Mouse (Mus musculus): ENCODE measurements around the gene Smim12. TPM values are rescaled to one million over a fixed set of nuclear protein-coding genes. Genes with fewer than 3 reads are reported as not detected.

Gene Smim12
- polyA plus RNA-seq (2016; fragmentation: Nextera tagmentation; extraction: Ambion mirVana), result 82.6 and 84.9 TPM in 2 replicates

DNA sequence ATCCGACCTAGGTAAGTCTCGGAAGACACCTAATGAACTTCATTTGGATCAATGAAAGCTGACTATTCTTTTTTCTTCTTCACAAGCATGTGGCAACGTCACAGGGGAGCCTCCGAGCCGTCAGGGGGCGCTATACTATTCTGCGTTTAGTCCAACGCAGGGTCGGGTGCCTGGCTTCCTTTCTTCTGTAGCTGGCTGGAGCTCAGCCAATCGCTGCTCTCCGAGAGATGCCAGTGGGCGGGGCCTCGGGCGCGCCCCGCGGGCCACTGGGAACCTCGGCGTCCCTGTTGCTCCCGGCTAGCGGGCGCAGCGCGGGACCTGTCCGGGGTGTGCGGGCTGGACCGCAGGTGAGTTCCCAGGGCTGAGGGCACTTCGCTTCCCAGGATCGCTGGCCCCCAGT, at the start of gene Smim12:
Gene Smim12 (plus strand): TSS at position 233 of the 400 bp plus-strand sequence.
- Histone ChIP-seq H3K27ac (peak within 1 kb of the TSS; percentile 90), H3K9me3 (replicated peaks) (no peaks in the 10 kb centered on the region), H3K27me3 (ENCODE audit: low read depth, poor library complexity, severe bottlenecking) (peaks cover 1% of the 10 kb centered on the region; the same call in 1 of the 2 replicates), H3K36me3 (peaks cover 19% of the 10 kb centered on the region), H3K4me1 (peaks cover 13% of the 10 kb centered on the region), H3K4me3 (peak within 1 kb of the TSS; percentile 97)
- under 1% methylated on average over 29 of the region's 29 CpGs for WGBS
- peak; percentile 99 for DNase-seq (ENCODE audit: low spot score)

DNA sequence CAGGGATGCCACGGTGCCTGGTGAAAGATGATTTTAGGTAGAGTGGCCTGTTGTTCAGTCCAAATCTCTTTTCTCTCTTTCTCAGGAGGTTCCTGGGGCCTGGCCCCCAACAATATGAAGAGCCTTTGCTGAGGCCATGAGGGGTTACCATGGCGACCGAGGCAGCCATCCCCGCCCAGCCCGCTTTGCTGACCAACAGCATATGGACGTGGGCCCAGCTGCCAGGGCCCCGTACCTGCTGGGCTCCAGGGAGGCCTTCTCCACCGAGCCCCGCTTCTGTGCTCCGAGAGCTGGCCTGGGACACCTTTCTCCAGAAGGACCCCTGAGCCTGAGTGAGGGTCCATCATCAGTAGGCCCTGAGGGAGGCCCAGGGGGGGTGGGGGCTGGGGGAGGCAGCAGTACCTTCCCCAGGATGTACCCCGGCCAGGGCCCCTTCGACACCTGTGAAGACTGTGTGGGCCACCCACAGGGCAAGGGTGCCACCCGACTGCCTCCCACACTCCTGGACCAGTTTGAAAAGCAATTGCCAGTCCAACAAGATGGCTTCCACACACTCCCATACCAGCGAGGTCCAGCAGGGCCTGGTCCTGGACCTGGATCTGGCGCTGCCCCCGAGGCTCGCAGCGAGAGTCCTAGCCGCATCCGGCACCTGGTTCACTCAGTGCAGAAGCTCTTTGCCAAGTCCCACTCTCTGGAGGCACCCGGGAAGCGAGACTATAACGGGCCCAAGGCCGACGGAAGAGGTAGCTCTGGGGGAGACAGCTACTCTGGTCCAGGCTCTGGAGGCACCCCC, 48.9 kb upstream of the Smim12 start:
- 86% methylated on average over 25 of the region's 25 CpGs for WGBS
- Histone ChIP-seq H3K4me1 (no peaks in the 10 kb centered on the region), H3K36me3 (no peaks in the 10 kb centered on the region), H3K27me3 (ENCODE audit: low read depth, poor library complexity, severe bottlenecking) (0 out of 2 replicates have a peak, but pooled peaks cover 7% of the 10 kb centered on the region), H3K27ac (no peak overlapping the region), H3K4me3 (no peak overlapping the region), H3K9me3 (replicated peaks) (no peaks in the 10 kb centered on the region)
- no peak for DNase-seq (ENCODE audit: low spot score)

DNA sequence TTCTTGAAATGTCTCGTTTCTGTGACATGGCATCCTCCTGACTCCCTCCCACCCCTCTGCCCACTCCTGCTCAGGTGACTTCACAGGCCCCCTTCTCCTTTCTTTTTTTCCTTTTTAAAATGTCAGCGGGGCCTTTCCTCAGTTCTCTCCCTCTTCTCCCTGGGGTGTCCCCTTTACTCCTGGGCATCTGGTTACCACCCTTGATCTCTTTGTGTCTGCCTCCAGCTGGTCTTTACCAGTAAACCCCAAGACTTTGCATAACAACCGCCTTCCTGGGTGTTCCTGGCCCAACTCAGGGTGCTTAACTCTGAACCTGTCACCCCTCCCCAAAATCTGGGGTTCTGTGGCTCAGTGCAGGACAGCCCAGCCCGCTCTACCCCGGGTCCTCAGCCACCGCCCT, 45.0 kb upstream of the Smim12 start:
- H3K4me1 ChIP-seq, result peaks cover 4% of the 10 kb centered on the region; the same call in 1 of the 2 replicates
- 49% methylated on average over 6 of the region's 6 CpGs for WGBS

DNA sequence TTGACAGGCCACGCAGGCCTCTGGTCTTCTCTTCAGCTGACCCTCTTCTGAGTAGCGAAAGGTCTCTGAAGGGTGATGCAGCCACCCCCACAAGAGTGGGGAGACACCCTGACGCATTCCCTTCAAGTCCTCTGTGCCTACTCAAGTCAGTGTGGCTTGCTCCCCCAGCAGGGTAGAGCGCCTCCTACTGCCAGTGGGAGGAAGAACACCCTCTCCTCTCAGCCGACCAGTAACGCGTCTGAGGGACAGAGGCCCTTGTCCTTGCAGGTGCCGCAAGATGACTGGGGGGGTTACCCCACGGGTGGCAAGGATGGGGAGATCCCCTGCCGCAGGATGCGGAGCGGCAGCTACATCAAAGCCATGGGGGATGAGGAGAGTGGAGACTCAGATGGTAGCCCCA, 44.2 kb upstream of the Smim12 start:
- H3K4me1 ChIP-seq, result peaks cover 4% of the 10 kb centered on the region; the same call in 1 of the 2 replicates
- H3K27ac ChIP-seq, result no peak overlapping the region
- no peaks in the 10 kb centered on the region for H3K9me3 ChIP-seq (replicated peaks)
- 0 out of 2 replicates have a peak, but pooled peaks cover 7% of the 10 kb centered on the region for H3K27me3 ChIP-seq (ENCODE audit: low read depth, poor library complexity, severe bottlenecking)
- 66% methylated on average over 12 of the region's 12 CpGs for WGBS
- no peak for DNase-seq (ENCODE audit: low spot score)
- no peak overlapping the region for H3K4me3 ChIP-seq
- H3K36me3 ChIP-seq, result no peaks in the 10 kb centered on the region

More for the DNA sequence above, 45.0 kb upstream of the Smim12 start:
- no peaks in the 10 kb centered on the region for H3K36me3 ChIP-seq
- no peak for DNase-seq (ENCODE audit: low spot score)
- no peak overlapping the region for H3K4me3 ChIP-seq
- 0 out of 2 replicates have a peak, but pooled peaks cover 7% of the 10 kb centered on the region for H3K27me3 ChIP-seq (ENCODE audit: low read depth, poor library complexity, severe bottlenecking)
- no peak overlapping the region for H3K27ac ChIP-seq
- H3K9me3 ChIP-seq (replicated peaks), result no peaks in the 10 kb centered on the region

DNA sequence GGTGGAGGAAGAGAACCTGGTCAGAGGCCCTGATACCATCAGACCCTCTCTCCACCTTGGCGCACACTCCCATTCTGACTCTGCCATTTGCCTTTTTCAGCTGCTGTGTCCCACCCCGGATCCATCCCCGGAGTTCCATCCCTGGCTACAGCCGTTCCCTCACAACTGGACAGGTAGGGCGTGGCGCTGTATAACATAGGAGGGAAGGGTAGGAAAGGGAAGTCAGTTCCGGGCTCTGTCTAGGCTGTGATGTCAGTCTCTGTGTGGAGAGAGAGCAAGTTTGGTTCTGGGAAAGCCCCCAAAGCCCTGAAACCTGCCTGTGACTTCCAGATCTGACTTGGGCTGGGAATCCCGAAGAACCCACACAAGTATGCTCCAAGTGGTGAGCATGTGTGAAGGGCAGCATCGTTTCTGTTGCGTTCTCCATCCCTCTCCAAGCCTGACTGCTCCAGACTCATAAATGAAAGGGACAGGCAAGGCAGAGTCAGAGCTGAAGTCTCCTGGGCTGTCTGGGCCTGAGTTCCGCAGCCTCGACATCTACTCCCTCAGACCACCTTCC, 43.3 kb upstream of the Smim12 start:
- H3K27me3 ChIP-seq (ENCODE audit: low read depth, poor library complexity, severe bottlenecking), result 0 out of 2 replicates have a peak, but pooled peaks cover 7% of the 10 kb centered on the region
- WGBS, result 91% methylated on average over 12 of the region's 12 CpGs
- DNase-seq (ENCODE audit: low spot score), result no peak
- H3K9me3 ChIP-seq (replicated peaks), result no peaks in the 10 kb centered on the region
- H3K4me1 ChIP-seq, result peaks cover 4% of the 10 kb centered on the region; the same call in 1 of the 2 replicates
- H3K27ac ChIP-seq, result no peak overlapping the region
- no peak overlapping the region for H3K4me3 ChIP-seq
- no peaks in the 10 kb centered on the region for H3K36me3 ChIP-seq

DNA sequence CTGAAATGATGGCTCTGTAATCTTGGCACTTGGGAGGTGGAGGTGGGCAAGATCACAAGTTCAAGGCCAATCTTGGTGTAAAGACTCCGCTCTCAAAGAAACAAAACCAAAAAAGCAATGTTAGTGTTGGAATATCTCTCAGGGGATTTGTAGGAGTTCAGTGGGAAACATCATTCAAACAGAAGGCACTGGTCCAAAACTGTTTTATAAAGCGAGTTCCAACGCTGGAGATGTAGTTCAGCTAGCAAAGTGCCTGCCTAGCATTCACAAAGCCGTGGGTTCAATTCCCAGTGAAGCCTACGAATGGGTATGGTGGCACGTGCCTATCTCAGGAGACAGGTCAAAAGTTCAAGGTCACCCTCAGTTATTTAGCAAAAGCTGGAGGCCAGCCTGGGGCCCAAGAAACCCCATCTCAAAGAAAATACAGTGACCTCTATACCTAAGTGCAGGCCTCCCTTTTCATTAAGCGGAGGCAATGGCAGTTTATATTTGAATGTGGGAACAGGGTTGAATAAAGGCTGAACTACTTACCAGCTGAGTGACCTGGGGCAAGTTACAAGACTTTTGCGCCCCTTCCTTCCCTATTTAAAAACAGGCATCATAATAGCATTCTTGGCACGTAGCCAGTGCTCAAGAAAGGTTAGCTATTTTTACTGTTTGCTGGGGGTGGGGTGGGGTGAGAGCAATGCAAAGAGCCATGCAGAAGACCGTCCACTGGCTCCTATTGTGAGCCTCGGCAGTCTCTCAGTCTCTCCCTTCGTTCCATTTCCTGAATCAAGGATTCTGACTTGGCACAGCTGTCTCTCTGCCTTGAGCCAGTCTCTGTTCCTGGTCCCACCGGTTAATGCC, 42.6 kb upstream of the Smim12 start:
- Histone ChIP-seq H3K27me3 (ENCODE audit: low read depth, poor library complexity, severe bottlenecking) (0 out of 2 replicates have a peak, but pooled peaks cover 7% of the 10 kb centered on the region), H3K4me3 (no peak overlapping the region), H3K9me3 (replicated peaks) (no peaks in the 10 kb centered on the region), H3K27ac (no peak overlapping the region), H3K4me1 (peaks cover 4% of the 10 kb centered on the region; the same call in 1 of the 2 replicates), H3K36me3 (no peaks in the 10 kb centered on the region)
- DNase-seq (ENCODE audit: low spot score), result no peak
- WGBS, result 84% methylated on average over 13 of the region's 13 CpGs

DNA sequence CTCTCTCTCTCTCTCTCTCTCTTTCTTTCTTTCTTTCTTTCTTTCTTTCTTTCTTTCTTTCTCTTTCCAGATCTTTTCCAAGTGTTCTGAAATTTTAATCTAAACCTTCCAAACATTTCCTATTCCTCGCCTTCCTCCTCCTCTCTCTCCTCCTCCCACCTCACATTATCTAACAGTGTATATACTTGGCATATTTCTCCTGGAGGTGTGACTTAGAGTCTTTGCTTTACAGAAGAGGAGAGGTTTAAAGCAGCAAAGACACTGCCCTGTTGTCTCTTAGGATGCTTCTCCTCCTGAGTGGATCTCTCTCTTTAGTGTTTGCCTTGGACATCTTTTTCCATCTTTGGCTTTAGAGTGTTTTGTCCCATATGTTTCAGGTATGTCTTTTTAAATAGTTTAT, 40.5 kb upstream of the Smim12 start:
- Histone ChIP-seq H3K4me3 (no peak overlapping the region), H3K36me3 (no peaks in the 10 kb centered on the region), H3K9me3 (replicated peaks) (no peaks in the 10 kb centered on the region), H3K4me1 (peaks cover 4% of the 10 kb centered on the region; the same call in 1 of the 2 replicates), H3K27ac (no peak overlapping the region), H3K27me3 (ENCODE audit: low read depth, poor library complexity, severe bottlenecking) (0 out of 2 replicates have a peak, but pooled peaks cover 7% of the 10 kb centered on the region)
- DNase-seq (ENCODE audit: low spot score), result no peak
- WGBS, result 89% methylated on average over 1 of the region's 1 CpGs

DNA sequence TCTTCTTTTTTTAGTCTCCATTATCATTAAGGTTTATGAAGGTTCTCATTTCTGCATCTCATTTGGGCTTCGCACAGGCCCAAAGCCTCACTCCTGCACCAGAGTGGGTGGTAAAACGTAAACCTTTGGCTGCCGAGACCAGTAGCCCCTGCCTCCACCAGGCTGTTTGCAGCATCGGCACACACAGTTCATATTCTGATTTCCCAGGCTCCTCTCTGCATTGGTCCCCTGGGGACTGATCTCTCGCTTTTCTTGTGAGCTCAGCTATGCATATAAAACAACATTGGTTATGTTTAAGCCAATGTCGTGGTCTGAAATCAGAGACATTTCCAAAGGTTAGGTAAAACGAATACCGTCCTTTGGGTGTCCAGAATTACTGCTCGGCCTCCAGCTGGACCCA, 32.3 kb upstream of the Smim12 start:
- 87% methylated on average over 9 of the region's 9 CpGs for WGBS
- no peak for DNase-seq (ENCODE audit: low spot score)
- peaks cover 6% of the 10 kb centered on the region for H3K4me1 ChIP-seq
- no peaks in the 10 kb centered on the region for H3K36me3 ChIP-seq
- H3K9me3 ChIP-seq (replicated peaks), result no peaks in the 10 kb centered on the region
- no peak overlapping the region for H3K4me3 ChIP-seq
- no peak overlapping the region for H3K27ac ChIP-seq
- H3K27me3 ChIP-seq (ENCODE audit: low read depth, poor library complexity, severe bottlenecking), result peaks cover 46% of the 10 kb centered on the region

DNA sequence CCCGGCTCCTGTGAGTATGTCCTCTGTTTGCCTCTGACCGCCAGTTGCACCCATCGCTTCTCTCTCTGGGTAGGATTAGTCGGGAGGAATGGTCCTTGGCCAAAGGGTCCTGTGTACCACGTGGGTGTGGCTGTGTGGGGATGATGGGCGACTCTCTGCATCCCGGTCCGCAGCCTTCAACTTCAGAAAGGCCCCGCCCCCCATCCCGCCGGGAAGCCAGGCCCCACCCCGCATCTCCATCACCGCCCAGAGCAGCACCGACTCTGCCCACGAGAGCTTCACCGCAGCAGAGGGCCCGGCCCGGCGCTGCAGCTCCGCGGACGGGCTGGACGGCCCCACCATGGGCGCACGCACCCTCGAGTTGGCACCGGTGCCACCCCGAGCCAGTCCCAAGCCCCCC, 29.1 kb upstream of the Smim12 start:
- H3K36me3 ChIP-seq, result no peaks in the 10 kb centered on the region
- 16% methylated on average over 28 of the region's 28 CpGs for WGBS
- H3K4me3 ChIP-seq, result peak overlapping the region; percentile 31
- H3K27ac ChIP-seq, result no peak overlapping the region
- no peak for DNase-seq (ENCODE audit: low spot score)
- peaks cover 59% of the 10 kb centered on the region for H3K27me3 ChIP-seq (ENCODE audit: low read depth, poor library complexity, severe bottlenecking)
- peaks cover 6% of the 10 kb centered on the region for H3K4me1 ChIP-seq
- H3K9me3 ChIP-seq (replicated peaks), result no peaks in the 10 kb centered on the region

DNA sequence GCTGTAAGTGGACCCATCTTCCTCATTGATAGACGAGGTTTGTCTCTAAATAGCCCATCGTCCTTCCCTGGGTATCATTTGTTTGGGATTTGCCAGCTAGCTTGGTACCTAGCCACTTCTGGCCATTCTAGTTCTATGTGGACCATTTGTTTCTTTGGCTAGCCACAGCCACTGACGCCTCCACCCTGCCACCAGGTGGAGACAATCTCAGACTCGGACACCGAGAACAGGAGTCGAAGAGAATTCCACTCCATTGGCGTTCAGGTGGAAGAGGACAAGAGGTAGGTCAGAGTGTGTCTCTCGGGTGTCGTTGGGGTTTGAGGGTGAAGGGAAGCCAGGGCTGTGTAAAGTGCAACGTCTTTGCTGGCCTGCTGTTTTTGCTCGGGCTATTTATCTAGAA, 28.5 kb upstream of the Smim12 start:
- H3K4me1 ChIP-seq, result peaks cover 6% of the 10 kb centered on the region
- H3K36me3 ChIP-seq, result no peaks in the 10 kb centered on the region
- no peak overlapping the region for H3K27ac ChIP-seq
- H3K4me3 ChIP-seq, result no peak overlapping the region
- DNase-seq (ENCODE audit: low spot score), result no peak
- 57% methylated on average over 11 of the region's 11 CpGs for WGBS
- H3K9me3 ChIP-seq (replicated peaks), result no peaks in the 10 kb centered on the region
- peaks cover 59% of the 10 kb centered on the region for H3K27me3 ChIP-seq (ENCODE audit: low read depth, poor library complexity, severe bottlenecking)

DNA sequence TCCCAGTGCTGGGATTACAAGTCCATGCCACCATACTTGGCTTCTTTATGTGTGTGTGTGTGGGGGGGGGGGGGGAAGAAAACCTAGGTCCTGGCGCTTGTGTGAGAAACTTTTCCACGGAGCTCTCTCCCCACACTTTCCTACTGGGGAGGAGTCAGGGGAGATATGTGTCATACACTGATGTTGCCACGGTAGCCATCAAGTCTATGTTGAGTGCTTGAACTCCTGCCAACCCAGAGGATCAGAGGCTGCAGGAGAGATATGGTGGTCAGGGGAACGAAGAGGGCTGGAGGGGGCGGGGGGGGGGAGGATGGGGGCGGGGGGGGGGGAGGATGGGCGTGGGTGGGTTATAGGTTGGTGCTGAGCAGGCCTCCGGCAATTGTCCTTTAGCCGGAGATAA, 27.8 kb upstream of the Smim12 start:
- H3K27me3 ChIP-seq (ENCODE audit: low read depth, poor library complexity, severe bottlenecking), result peaks cover 59% of the 10 kb centered on the region
- no peak overlapping the region for H3K4me3 ChIP-seq
- H3K9me3 ChIP-seq (replicated peaks), result no peaks in the 10 kb centered on the region
- no peaks in the 10 kb centered on the region for H3K36me3 ChIP-seq
- no peak overlapping the region for H3K27ac ChIP-seq
- peaks cover 6% of the 10 kb centered on the region for H3K4me1 ChIP-seq
- DNase-seq (ENCODE audit: low spot score), result no peak
- WGBS, result 81% methylated on average over 5 of the region's 9 CpGs

DNA sequence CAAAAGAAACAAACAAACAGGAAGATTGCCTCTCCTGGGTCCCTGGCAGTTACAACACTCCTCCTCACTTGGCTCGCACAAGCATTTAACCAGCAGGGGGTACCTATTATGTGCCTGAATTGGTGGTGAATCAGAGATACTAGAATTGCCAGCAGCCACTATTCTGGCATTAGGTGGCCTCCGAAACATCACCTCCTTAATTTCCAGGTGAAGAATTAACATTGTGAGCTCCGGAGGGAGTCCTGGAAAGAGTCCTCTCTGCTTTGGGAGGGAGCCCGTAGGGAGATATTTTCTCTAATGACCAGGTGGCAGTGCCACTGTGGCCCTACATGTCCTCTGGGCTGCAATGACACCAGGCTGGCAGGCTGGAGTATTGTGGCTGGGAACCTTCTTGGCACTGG, 27.3 kb upstream of the Smim12 start:
- WGBS, result 85% methylated on average over 4 of the region's 4 CpGs
- Histone ChIP-seq H3K36me3 (no peaks in the 10 kb centered on the region), H3K4me3 (no peak overlapping the region), H3K4me1 (peaks cover 6% of the 10 kb centered on the region), H3K27ac (no peak overlapping the region), H3K9me3 (replicated peaks) (no peaks in the 10 kb centered on the region), H3K27me3 (ENCODE audit: low read depth, poor library complexity, severe bottlenecking) (peaks cover 59% of the 10 kb centered on the region)
- no peak for DNase-seq (ENCODE audit: low spot score)

Measured in limb, embryonic 10.5 days (tissue).